Mouse (Mus musculus) heart, embryonic 13.5 days (tissue): ENCODE data around the gene Ppp1r13l. TPM values are rescaled to one million over a fixed set of nuclear protein-coding genes. Genes with fewer than 3 reads are reported as not detected.

Source experiments
- ATAC-seq: fragments of 200-750 bp; cut with Nextera tagmentation; 2 replicates; pipeline ENCODE4 v1.8.0; 2017; ENCODE audit warnings: moderate TSS enrichment; ENCODE audit not compliant: insufficient number of reproducible peaks, low FRiP score, low TSS enrichment; ENCODE audit errors: extremely low read depth
- H3K27ac ChIP-seq: fragments of 300-500 bp; sonication (generic); replicated peaks from 2 replicates; pipeline ENCODE4 v1.5.1; 2015; ENCODE audit warnings: moderate library complexity, mild to moderate bottlenecking, inconsistent platforms
- H3K27me3 ChIP-seq: fragments of 300-500 bp; sonication (generic); replicated peaks from 2 replicates; pipeline ENCODE4 v1.6.1; 2015; ENCODE audit warnings: mild to moderate bottlenecking, inconsistent platforms
- H3K36me3 ChIP-seq: fragments of 300-500 bp; sonication (generic); 2 replicates; pipeline ENCODE4 v1.6.1; 2015; ENCODE audit warnings: mild to moderate bottlenecking, inconsistent platforms
- H3K4me1 ChIP-seq: fragments of 300-500 bp; sonication (generic); 2 replicates; pipeline ENCODE4 v1.6.1; 2015; ENCODE audit warnings: inconsistent platforms
- H3K4me2 ChIP-seq: fragments of 300-500 bp; sonication (generic); 2 replicates; pipeline ENCODE4 v1.6.1; 2015; ENCODE audit warnings: inconsistent platforms, mild to moderate bottlenecking, moderate library complexity
- H3K4me3 ChIP-seq: fragments of 300-500 bp; sonication (generic); 2 replicates; pipeline ENCODE4 v1.5.1; 2015; ENCODE audit warnings: moderate library complexity, mild to moderate bottlenecking, inconsistent platforms
- H3K9ac ChIP-seq: fragments of 300-500 bp; sonication (generic); 2 replicates; pipeline ENCODE4 v1.6.1; 2015; ENCODE audit warnings: inconsistent platforms, mild to moderate bottlenecking, moderate library complexity
- H3K9me3 ChIP-seq: fragments of 300-500 bp; sonication (generic); 2 replicates; pipeline ENCODE4 v1.6.1; 2016; ENCODE audit warnings: inconsistent platforms
- WGBS: fragments of 180-500 bp; shearing (Covaris S2); methylation state at CpG from one replicate; pipeline ENCODE4 v1.1.7; 2015; ENCODE audit warnings: mixed read lengths; 5-methylcytosine and 5-hydroxymethylcytosine counted together
- polyA plus RNA-seq: library from polyadenylated mRNA; unstranded; fragments of >200 nt; fragmentation: Nextera tagmentation; extraction: Ambion mirVana; gene quantifications from 2 replicates; pipeline ENCODE4 v1.2.1, GENCODE M21; 2015

Gene Ppp1r13l
- 12.8 and 13.0 TPM in 2 replicates for polyA plus RNA-seq

GRCm38 (mm10) chr7:19359299-19359891 is at the start of gene Ppp1r13l, which contains the start of gene Cd3eap:
Ppp1r13l (plus strand) TSS chr7:19359749.
Cd3eap (minus strand) TSS chr7:19359483.
- peak within 1 kb of the TSS; percentile 89 for H3K9ac ChIP-seq
- peak within 1 kb of the TSS; percentile 88 for H3K27ac ChIP-seq
- peak within 1 kb of the TSS; percentile 99 for H3K4me2 ChIP-seq
- H3K4me3 ChIP-seq, result peak within 1 kb of the TSS; percentile 62
- under 1% methylated on average over 31 of the region's 31 CpGs for WGBS
- peaks cover 38% of the 10 kb centered on the region for H3K36me3 ChIP-seq
- ATAC-seq, result peak; percentile 53
- no peaks in the 10 kb centered on the region for H3K27me3 ChIP-seq
- H3K4me1 ChIP-seq, result peaks cover 47% of the 10 kb centered on the region
- H3K9me3 ChIP-seq, result no peaks in the 10 kb centered on the region

- Histone ChIP-seq H3K27me3 (peaks cover 51% of the 10 kb centered on the region), H3K4me3 (peak within 1 kb of the TSS; percentile 68), H3K4me1 (peaks cover 24% of the 10 kb centered on the region), H3K9ac (peak within 1 kb of the TSS; percentile 81), H3K9me3 (no peaks in the 10 kb centered on the region), H3K27ac (peak within 1 kb of the TSS; percentile 78; the same call in 1 of the 2 replicates), H3K36me3 (no peaks in the 10 kb centered on the region), H3K4me2 (peak within 1 kb of the TSS; percentile 100)
- peak; percentile 78 for ATAC-seq
- WGBS, result under 1% methylated on average over 49 of the region's 49 CpGs
Measured at GRCm38 (mm10) chr7:19309884-19310641, 49.5 kb upstream of the Ppp1r13l start, which contains the start of gene Fosb. Fosb (minus strand) TSS chr7:19310051.

GRCm38 (mm10) chr7:19311991-19312390 is 47.6 kb upstream of the Ppp1r13l start:
- Histone ChIP-seq H3K36me3 (no peaks in the 10 kb centered on the region), H3K4me1 (peaks cover 26% of the 10 kb centered on the region), H3K27ac (no peak overlapping the region), H3K27me3 (peaks cover 44% of the 10 kb centered on the region), H3K4me2 (no peak overlapping the region), H3K9ac (no peak overlapping the region), H3K4me3 (no peak overlapping the region), H3K9me3 (no peaks in the 10 kb centered on the region)
- WGBS, result 34% methylated on average over 4 of the region's 4 CpGs
- no peak for ATAC-seq

- peaks cover 53% of the 10 kb centered on the region for H3K27me3 ChIP-seq
- WGBS, result 45% methylated on average over 5 of the region's 5 CpGs
Measured at GRCm38 (mm10) chr7:19314033-19314432, 45.5 kb upstream of the Ppp1r13l start.

GRCm38 (mm10) chr7:19316451-19317161 is 42.9 kb upstream of the Ppp1r13l start:
- Histone ChIP-seq H3K4me3 (no peak overlapping the region), H3K9ac (peak overlapping the region; percentile 28), H3K9me3 (no peaks in the 10 kb centered on the region), H3K27me3 (peaks cover 53% of the 10 kb centered on the region), H3K27ac (no peak overlapping the region), H3K4me1 (peaks cover 23% of the 10 kb centered on the region), H3K4me2 (no peak overlapping the region), H3K36me3 (no peaks in the 10 kb centered on the region)
- WGBS, result 48% methylated on average over 14 of the region's 14 CpGs
- no peak for ATAC-seq

More at GRCm38 (mm10) chr7:19314033-19314432, 45.5 kb upstream of the Ppp1r13l start:
- Histone ChIP-seq H3K4me1 (peaks cover 18% of the 10 kb centered on the region), H3K36me3 (no peaks in the 10 kb centered on the region), H3K9ac (no peak overlapping the region), H3K9me3 (no peaks in the 10 kb centered on the region), H3K4me2 (no peak overlapping the region), H3K27ac (no peak overlapping the region), H3K4me3 (no peak overlapping the region)
- no peak for ATAC-seq

GRCm38 (mm10) chr7:19318201-19318600 is 41.3 kb upstream of the Ppp1r13l start:
- H3K4me2 ChIP-seq, result no peak overlapping the region
- no peak overlapping the region for H3K9ac ChIP-seq
- H3K4me1 ChIP-seq, result peaks cover 25% of the 10 kb centered on the region
- no peak overlapping the region for H3K27ac ChIP-seq
- WGBS, result 69% methylated on average over 2 of the region's 2 CpGs
- peaks cover 50% of the 10 kb centered on the region for H3K27me3 ChIP-seq
- H3K4me3 ChIP-seq, result no peak overlapping the region
- H3K9me3 ChIP-seq, result no peaks in the 10 kb centered on the region
- no peaks in the 10 kb centered on the region for H3K36me3 ChIP-seq
- ATAC-seq, result no peak

GRCm38 (mm10) chr7:19318676-19319075 is 40.9 kb upstream of the Ppp1r13l start:
- ATAC-seq, result no peak
- peaks cover 47% of the 10 kb centered on the region for H3K27me3 ChIP-seq
- no peak overlapping the region for H3K27ac ChIP-seq
- no peaks in the 10 kb centered on the region for H3K9me3 ChIP-seq
- WGBS, result 71% methylated on average over 7 of the region's 7 CpGs
- no peaks in the 10 kb centered on the region for H3K36me3 ChIP-seq
- H3K4me1 ChIP-seq, result peaks cover 25% of the 10 kb centered on the region
- no peak overlapping the region for H3K4me3 ChIP-seq
- no peak overlapping the region for H3K9ac ChIP-seq
- no peak overlapping the region for H3K4me2 ChIP-seq

GRCm38 (mm10) chr7:19319458-19319857 is 40.1 kb upstream of the Ppp1r13l start:
- Histone ChIP-seq H3K27me3 (peaks cover 39% of the 10 kb centered on the region), H3K4me2 (peak overlapping the region; percentile 89), H3K27ac (peak overlapping the region; percentile 42), H3K4me1 (peaks cover 25% of the 10 kb centered on the region), H3K9ac (peak overlapping the region; percentile 83), H3K9me3 (no peaks in the 10 kb centered on the region), H3K4me3 (peak overlapping the region; percentile 57), H3K36me3 (no peaks in the 10 kb centered on the region)
- 18% methylated on average over 9 of the region's 9 CpGs for WGBS
- no peak; the same call in 1 of the 2 replicates for ATAC-seq

GRCm38 (mm10) chr7:19319906-19320305 is 39.6 kb upstream of the Ppp1r13l start:
- H3K4me1 ChIP-seq, result peaks cover 25% of the 10 kb centered on the region
- H3K36me3 ChIP-seq, result no peaks in the 10 kb centered on the region
- peak overlapping the region; percentile 42; the same call in 1 of the 2 replicates for H3K27ac ChIP-seq
- peak overlapping the region; percentile 57 for H3K4me3 ChIP-seq
- WGBS, result under 1% methylated on average over 40 of the region's 41 CpGs
- peak overlapping the region; percentile 83 for H3K9ac ChIP-seq
- peak; percentile 86 for ATAC-seq
- peaks cover 35% of the 10 kb centered on the region for H3K27me3 ChIP-seq
- peak overlapping the region; percentile 89 for H3K4me2 ChIP-seq
- no peaks in the 10 kb centered on the region for H3K9me3 ChIP-seq

GRCm38 (mm10) chr7:19320637-19321036 is 38.9 kb upstream of the Ppp1r13l start:
- Histone ChIP-seq H3K27me3 (peaks cover 28% of the 10 kb centered on the region), H3K36me3 (no peaks in the 10 kb centered on the region), H3K9me3 (no peaks in the 10 kb centered on the region), H3K4me2 (peak overlapping the region; percentile 89), H3K9ac (peak overlapping the region; percentile 70), H3K4me3 (peak overlapping the region; percentile 57), H3K27ac (peak overlapping the region; percentile 13; the same call in 1 of the 2 replicates), H3K4me1 (peaks cover 29% of the 10 kb centered on the region)
- 40% methylated on average over 7 of the region's 7 CpGs for WGBS
- ATAC-seq, result no peak

GRCm38 (mm10) chr7:19321464-19321863 is 38.1 kb upstream of the Ppp1r13l start:
- H3K27me3 ChIP-seq, result peaks cover 22% of the 10 kb centered on the region; the same call in 1 of the 2 replicates
- no peaks in the 10 kb centered on the region for H3K9me3 ChIP-seq
- H3K27ac ChIP-seq, result no peak overlapping the region
- whole genome bisulfite sequencing, result 65% methylated on average over 5 of the region's 5 CpGs
- H3K36me3 ChIP-seq, result no peaks in the 10 kb centered on the region
- H3K4me2 ChIP-seq, result no peak overlapping the region
- H3K4me1 ChIP-seq, result peaks cover 35% of the 10 kb centered on the region
- no peak overlapping the region for H3K9ac ChIP-seq
- H3K4me3 ChIP-seq, result no peak overlapping the region
- ATAC-seq, result no peak
